Mouse (Mus musculus) heart, embryonic 11.5 days (tissue): ENCODE results near the gene Wdr95. TPM values are rescaled to one million over a fixed set of nuclear protein-coding genes. Genes with fewer than 3 reads are reported as not detected.

Experiments used
- ATAC-seq: fragments of 200-750 bp; cut with Nextera tagmentation; replicated peaks from 2 replicates; pipeline ENCODE4 v1.8.0; 2017; ENCODE audit warnings: moderate library complexity; ENCODE audit not compliant: insufficient number of reproducible peaks, low FRiP score, low TSS enrichment
- H3K27ac ChIP-seq: fragments of 300-500 bp; sonication (generic); 2 replicates; pipeline ENCODE4 v1.5.1; 2014; ENCODE audit warnings: mild to moderate bottlenecking, low read depth, low read length
- H3K27me3 ChIP-seq: fragments of 300-500 bp; sonication (generic); 2 replicates; pipeline ENCODE4 v1.6.1; 2014; ENCODE audit warnings: mild to moderate bottlenecking, low read length, mixed read lengths; ENCODE audit not compliant: control insufficient read depth, insufficient read depth
- H3K36me3 ChIP-seq: fragments of 300-500 bp; sonication (generic); 2 replicates; pipeline ENCODE4 v1.6.1; 2014; ENCODE audit warnings: mild to moderate bottlenecking, low read length, moderate library complexity, mixed read lengths; ENCODE audit not compliant: control insufficient read depth, insufficient read depth
- H3K4me1 ChIP-seq: fragments of 300-500 bp; sonication (generic); 2 replicates; pipeline ENCODE4 v1.6.1; 2014; ENCODE audit warnings: low read length; ENCODE audit not compliant: control insufficient read depth, insufficient read depth
- H3K4me2 ChIP-seq: fragments of 300-500 bp; sonication (generic); 2 replicates; pipeline ENCODE4 v1.6.1; 2014; ENCODE audit warnings: mild to moderate bottlenecking, moderate library complexity
- H3K4me3 ChIP-seq: fragments of 300-500 bp; sonication (generic); 2 replicates; pipeline ENCODE4 v1.5.1; 2014; ENCODE audit warnings: low read depth, low read length
- H3K9ac ChIP-seq: fragments of 300-500 bp; sonication (generic); 2 replicates; pipeline ENCODE4 v1.6.1; 2014; ENCODE audit warnings: mild to moderate bottlenecking, low read depth, low read length, moderate library complexity
- H3K9me3 ChIP-seq: fragments of 300-500 bp; sonication (generic); replicated peaks from 2 replicates; pipeline ENCODE4 v1.6.1; 2016; ENCODE audit warnings: low read length; ENCODE audit not compliant: control insufficient read depth
- WGBS: fragments of 180-500 bp; shearing (Covaris S2); extraction: QIAGEN DNeasy Blood & Tissue Kit; methylation state at CpG from one replicate; pipeline ENCODE4 v1.1.7; 2014; ENCODE audit not compliant: insufficient replicate concordance; 5-methylcytosine and 5-hydroxymethylcytosine counted together
- polyA plus RNA-seq: library from polyadenylated mRNA; unstranded; fragments of >200 nt; fragmentation: Nextera tagmentation; extraction: Ambion mirVana; gene quantifications from 2 replicates; pipeline ENCODE4 v1.2.1, GENCODE M21; 2014

Gene Wdr95
- polyA plus RNA-seq, 1 experiment from 2014 or later = 0.09 TPM

- Histone ChIP-seq H3K9ac (peak overlapping the region; percentile 82), H3K9me3 (no peaks in the 10 kb centered on the region), H3K27me3 (no peaks in the 10 kb centered on the region), H3K27ac (peak overlapping the region; percentile 79), H3K4me2 (peak overlapping the region; percentile 81), H3K4me1 (peaks cover 8% of the 10 kb centered on the region; the same call in 1 of the 2 replicates), H3K4me3 (peak overlapping the region; percentile 78), H3K36me3 (peaks cover 10% of the 10 kb centered on the region; the same call in 1 of the 2 replicates)
- WGBS = 1% methylated on average over 24 of the region's 24 CpGs
- ATAC-seq = no peak
Measured at GRCm38 (mm10) chr5:149635556-149635955, 107.1 kb downstream of the Wdr95 start.

DNA sequence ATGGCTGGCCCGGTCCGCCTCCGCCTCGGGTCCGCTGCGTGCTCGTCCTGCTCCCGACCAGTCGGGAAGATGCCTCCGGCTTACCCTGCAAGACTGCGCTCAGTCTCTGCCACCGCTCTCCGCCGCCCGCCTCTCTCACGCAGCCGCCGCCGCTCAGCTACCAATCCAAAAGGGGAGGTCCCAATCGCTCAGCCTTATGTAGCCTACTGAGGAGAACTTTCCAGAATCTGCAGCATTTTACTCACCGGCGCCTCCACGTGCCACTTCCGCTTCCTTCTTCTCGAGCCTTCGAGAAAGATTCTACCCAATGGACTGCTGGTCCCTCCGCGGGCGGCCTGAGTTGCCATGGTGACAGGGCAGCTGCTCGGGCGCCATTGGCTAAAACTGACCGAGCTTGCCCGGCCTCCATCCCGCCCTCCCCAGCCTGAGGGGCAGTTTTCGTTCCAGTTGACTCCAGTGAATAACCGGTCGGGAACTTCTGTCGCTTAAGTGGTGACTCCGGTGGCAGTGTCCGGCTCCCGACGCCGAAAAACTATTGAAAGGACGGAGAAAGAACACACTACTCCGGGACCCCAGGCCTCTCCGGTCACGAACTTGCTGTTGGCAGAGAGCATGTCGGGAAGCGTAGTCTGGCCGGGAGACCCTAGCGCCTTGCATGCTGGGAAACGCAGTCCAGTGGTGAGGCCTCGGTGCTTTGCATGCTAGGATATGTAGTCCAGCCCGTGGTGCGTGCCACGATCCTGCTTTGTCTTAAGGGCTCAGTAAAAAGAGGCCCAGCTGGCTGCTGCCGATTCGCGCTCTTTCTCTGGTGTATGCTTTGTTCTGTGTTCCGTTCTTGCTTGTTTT lies 107.8 kb downstream of the Wdr95 start, which contains the start of gene Hsph1:
TSS of gene Hsph1 (minus strand) at position 302 of the 846 bp plus-strand sequence.
- H3K4me3 ChIP-seq = peak within 1 kb of the TSS; percentile 78
- peaks cover 8% of the 10 kb centered on the region; the same call in 1 of the 2 replicates for H3K4me1 ChIP-seq
- no peaks in the 10 kb centered on the region for H3K27me3 ChIP-seq
- H3K9ac ChIP-seq = peak within 1 kb of the TSS; percentile 82
- WGBS = under 1% methylated on average over 60 of the region's 60 CpGs
- peaks cover 3% of the 10 kb centered on the region; the same call in 1 of the 2 replicates for H3K36me3 ChIP-seq
- peak; percentile 99 for ATAC-seq
- H3K4me2 ChIP-seq = peak within 1 kb of the TSS; percentile 81
- H3K27ac ChIP-seq = peak within 1 kb of the TSS; percentile 79
- H3K9me3 ChIP-seq = no peaks in the 10 kb centered on the region

- no peak for ATAC-seq
- WGBS = 69% methylated on average over 8 of the region's 8 CpGs
- Histone ChIP-seq H3K36me3 (no peaks in the 10 kb centered on the region), H3K4me2 (peak overlapping the region; percentile 81), H3K9ac (no peak overlapping the region; the same call in 1 of the 2 replicates), H3K27ac (no peak overlapping the region), H3K27me3 (no peaks in the 10 kb centered on the region), H3K4me1 (peaks cover 8% of the 10 kb centered on the region; the same call in 1 of the 2 replicates), H3K9me3 (no peaks in the 10 kb centered on the region), H3K4me3 (0 out of 2 replicates have a peak overlapping the region, but pooled peaks have one; percentile 78)
Measured at GRCm38 (mm10) chr5:149637306-149637705, 108.8 kb downstream of the Wdr95 start.

- H3K4me2 ChIP-seq = no peak overlapping the region
- H3K36me3 ChIP-seq = no peaks in the 10 kb centered on the region
- H3K4me1 ChIP-seq = no peaks in the 10 kb centered on the region
- no peaks in the 10 kb centered on the region for H3K9me3 ChIP-seq
- 73% methylated on average over 8 of the region's 8 CpGs for WGBS
- no peak overlapping the region for H3K27ac ChIP-seq
- H3K27me3 ChIP-seq = no peaks in the 10 kb centered on the region
- peak; percentile 76 for ATAC-seq
- no peak overlapping the region for H3K4me3 ChIP-seq
- H3K9ac ChIP-seq = no peak overlapping the region
Measured at GRCm38 (mm10) chr5:149641277-149641892, 112.9 kb downstream of the Wdr95 start.

- Histone ChIP-seq H3K4me3 (no peak overlapping the region), H3K27ac (no peak overlapping the region), H3K36me3 (no peaks in the 10 kb centered on the region), H3K27me3 (no peaks in the 10 kb centered on the region), H3K9me3 (no peaks in the 10 kb centered on the region), H3K9ac (no peak overlapping the region), H3K4me2 (no peak overlapping the region), H3K4me1 (no peaks in the 10 kb centered on the region)
- ATAC-seq = no peak
- 58% methylated on average over 6 of the region's 6 CpGs for WGBS
Measured at GRCm38 (mm10) chr5:149642366-149642765, 113.9 kb downstream of the Wdr95 start.

DNA sequence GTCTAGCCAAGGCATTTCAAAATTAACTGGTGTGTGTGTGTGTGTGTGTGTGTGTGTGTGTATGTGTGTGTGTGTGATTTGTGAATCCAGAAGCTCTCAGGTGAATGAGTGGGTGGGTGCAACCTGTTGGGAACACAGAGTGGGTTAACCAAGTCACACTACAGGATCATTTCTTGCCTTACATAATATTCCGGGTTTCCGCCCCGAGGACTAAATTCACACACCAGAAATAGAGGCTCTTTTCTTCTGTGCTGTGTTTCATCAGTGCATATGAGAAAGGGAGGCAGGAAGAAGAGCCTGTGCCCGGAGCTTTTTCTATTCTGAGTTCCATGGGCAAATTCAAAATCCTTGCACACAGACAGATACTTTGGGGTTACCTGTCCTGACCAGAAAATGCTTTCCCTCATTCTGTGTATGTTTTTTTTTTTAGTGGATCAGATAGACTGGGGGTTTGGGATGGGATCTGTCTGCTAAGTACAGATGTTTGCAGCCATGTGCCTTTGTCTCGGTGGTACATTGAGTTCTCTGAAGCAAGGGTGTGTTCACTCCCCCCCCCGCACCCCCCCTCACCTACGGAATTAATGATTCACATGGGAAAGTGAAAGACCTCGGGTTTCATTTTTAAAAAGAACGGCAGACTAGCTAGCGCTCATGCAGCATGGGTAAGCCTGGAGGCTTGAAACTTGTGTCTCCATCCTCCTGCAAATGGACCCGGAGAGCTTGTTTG lies 114.5 kb downstream of the Wdr95 start:
- 78% methylated on average over 11 of the region's 11 CpGs for WGBS

GRCm38 (mm10) chr5:149647367-149648115 lies 119.1 kb downstream of the Wdr95 start:
- WGBS = 73% methylated on average over 8 of the region's 8 CpGs
- no peak for ATAC-seq
- H3K4me2 ChIP-seq = no peak overlapping the region
- H3K4me3 ChIP-seq = no peak overlapping the region
- 0 out of 2 replicates have a peak overlapping the region, but pooled peaks have one; percentile 42 for H3K27ac ChIP-seq
- no peaks in the 10 kb centered on the region for H3K27me3 ChIP-seq
- no peaks in the 10 kb centered on the region for H3K9me3 ChIP-seq
- H3K9ac ChIP-seq = no peak overlapping the region
- H3K36me3 ChIP-seq = no peaks in the 10 kb centered on the region
- H3K4me1 ChIP-seq = peaks cover 3% of the 10 kb centered on the region; the same call in 1 of the 2 replicates

More for the DNA sequence above, 114.5 kb downstream of the Wdr95 start:
- H3K4me2 ChIP-seq = no peak overlapping the region
- no peak overlapping the region for H3K4me3 ChIP-seq
- ATAC-seq = no peak
- H3K36me3 ChIP-seq = no peaks in the 10 kb centered on the region
- H3K27ac ChIP-seq = no peak overlapping the region
- no peaks in the 10 kb centered on the region for H3K9me3 ChIP-seq
- H3K27me3 ChIP-seq = no peaks in the 10 kb centered on the region
- H3K4me1 ChIP-seq = no peaks in the 10 kb centered on the region
- no peak overlapping the region for H3K9ac ChIP-seq
